Mouse (Mus musculus) ES-Bruce4 (cell line): ENCODE measurements around the gene Adgb.

Experiments used
- CTCF ChIP-seq: IDR thresholded peaks from one replicate; pipeline ENCODE4 v1.8.1; 2011; ENCODE audit warnings: low read depth, low read length
- EP300 ChIP-seq: IDR thresholded peaks from 2 replicates; pipeline ENCODE4 v1.6.1; 2011; ENCODE audit warnings: low read depth, low read length; ENCODE audit not compliant: insufficient read depth
- POLR2A ChIP-seq: IDR thresholded peaks from one replicate; pipeline ENCODE4 v1.8.1; 2011; ENCODE audit warnings: low read length; ENCODE audit not compliant: insufficient read depth

DNA sequence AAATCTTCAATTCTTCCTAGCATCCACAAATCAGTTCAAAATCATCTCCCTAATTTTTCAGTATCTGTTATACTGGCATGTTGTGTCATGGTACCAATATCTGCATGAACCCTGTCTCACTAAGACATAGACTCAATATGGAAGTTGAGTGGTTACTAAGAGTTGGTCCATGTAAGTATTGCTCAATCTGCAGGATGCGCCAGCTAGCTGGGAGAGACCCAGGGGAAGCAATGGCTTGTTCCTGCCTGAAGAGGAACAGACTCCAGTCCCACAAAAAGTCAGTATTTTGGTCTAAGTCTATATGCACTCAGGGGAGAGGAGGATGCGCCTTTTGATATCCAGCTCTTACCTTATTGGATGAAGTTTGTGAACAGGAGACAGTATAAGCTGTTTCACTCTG lies 47.7 kb downstream of the Adgb start:
- no peak for TF ChIP-seq CTCF
- no peak for TF ChIP-seq EP300
- TF ChIP-seq POLR2A = no peak
